Mouse (Mus musculus) testis, postnatal 10 days (tissue): ENCODE data around the gene Trmt44.
"Not testable (repeated sequence)": the region's sequence is repeated elsewhere in the genome, so short reads cannot be mapped to it uniquely, and the experiment has no call there.

ENCODE experiments used
- DNase-seq: peaks from one replicate; pipeline ENCODE4 v3.0.0; 2021; ENCODE audit warnings: low spot score

The Trmt44 gene

GRCm38 (mm10) chr5:35591497-35591896 is 16.6 kb upstream of the Trmt44 start:
- DNase-seq = no peak

DNA sequence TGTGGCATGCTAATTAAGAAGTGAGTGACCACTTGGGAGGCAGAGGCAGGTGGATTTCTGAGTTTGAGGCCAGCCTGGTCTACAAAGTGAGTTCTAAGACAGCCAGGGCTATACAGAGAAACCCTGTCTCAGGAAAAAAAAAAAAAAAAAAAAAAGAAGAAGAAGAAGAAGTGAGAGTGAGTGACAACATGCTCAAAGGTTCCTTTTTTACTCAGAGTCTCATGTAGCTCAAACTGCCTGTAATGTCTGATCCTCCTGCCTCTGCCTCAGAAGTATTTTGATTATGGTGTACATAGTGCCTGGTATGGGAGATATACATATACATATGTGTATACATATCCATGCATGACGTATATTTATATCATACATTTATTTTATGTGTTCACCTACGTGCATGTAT is 9.4 kb upstream of the Trmt44 start:
- DNase-seq = not testable (repeated sequence)

- DNase-seq = no peak
Observed at GRCm38 (mm10) chr5:35583221-35583783, 8.4 kb upstream of the Trmt44 start.

DNA sequence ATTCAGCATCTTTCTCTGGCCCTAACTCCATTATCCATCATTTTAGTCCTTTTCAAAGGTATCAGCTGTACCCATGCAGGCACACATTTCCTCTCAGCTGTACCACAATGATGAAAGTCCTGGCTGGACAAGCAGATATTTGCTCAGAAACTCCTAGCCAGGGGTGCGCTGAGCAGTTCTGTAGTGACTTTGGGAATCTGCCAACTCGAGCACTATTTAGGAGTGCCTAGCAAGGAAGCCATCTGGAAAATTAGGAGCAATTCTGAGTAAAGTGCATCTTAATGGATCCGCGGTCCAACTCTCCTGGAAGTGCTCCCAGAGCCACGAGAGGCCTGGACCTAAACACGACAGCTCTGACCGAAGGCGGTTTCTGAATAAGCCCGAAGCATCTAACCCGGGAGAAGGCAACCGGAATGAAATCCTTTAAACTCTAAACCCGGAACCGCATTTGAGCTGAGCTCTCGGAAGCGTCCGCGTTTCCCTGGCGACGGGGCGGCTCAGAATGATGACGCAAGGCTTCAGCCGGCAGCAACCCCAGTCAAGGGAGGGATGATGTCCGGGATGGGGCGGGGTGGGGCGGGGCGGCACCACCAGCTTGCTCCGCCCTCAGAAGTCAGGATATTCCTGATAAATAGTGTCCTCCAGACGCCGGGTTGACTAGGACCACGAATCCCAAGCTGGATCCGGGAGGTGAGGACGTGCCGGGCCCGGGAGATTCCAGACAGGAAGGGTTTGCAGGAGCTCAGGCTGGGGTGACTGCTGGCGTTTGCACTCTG is 7.8 kb upstream of the Trmt44 start, which contains the start of gene Acox3:
Acox3 (plus strand) TSS at position 596 of the 776 bp plus-strand sequence.
- DNase-seq = peak; percentile 97

DNA sequence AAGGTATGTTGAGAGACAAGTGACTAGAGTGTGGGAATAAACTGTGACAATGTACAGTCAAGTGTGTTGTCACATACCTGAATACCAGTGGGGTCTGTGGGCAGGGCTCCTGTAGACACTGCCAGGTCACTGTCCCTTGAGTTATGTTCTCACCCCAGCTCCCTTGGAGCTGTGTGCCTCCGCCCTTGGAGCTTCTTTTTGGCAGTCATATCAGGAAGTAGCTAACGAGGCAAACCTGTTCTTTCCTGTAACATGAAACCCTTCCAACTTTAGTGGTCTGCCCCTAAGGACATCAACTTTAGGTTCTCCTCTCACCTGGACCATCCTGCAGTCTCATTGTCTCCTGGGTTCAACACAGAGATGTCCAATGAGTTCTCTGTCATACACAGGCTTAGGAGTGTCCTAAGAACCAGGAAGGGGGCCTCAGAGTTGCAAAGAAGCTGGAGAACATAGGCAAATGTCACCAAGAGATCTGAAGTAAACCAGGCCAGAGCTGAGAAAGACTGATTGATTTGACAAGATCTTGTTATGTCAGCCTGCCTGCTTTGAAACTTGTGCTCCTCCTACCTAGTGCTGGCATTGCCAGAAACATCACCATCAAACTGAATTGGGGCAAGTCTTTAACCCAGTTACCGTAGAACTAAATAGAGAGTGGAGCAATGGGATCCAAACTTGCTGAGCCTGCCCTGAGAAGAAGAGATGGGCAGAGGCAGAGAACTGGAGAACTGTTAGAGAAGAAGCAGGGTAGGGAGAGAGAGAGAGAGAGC is 5.5 kb upstream of the Trmt44 start:
- no peak for DNase-seq

DNA sequence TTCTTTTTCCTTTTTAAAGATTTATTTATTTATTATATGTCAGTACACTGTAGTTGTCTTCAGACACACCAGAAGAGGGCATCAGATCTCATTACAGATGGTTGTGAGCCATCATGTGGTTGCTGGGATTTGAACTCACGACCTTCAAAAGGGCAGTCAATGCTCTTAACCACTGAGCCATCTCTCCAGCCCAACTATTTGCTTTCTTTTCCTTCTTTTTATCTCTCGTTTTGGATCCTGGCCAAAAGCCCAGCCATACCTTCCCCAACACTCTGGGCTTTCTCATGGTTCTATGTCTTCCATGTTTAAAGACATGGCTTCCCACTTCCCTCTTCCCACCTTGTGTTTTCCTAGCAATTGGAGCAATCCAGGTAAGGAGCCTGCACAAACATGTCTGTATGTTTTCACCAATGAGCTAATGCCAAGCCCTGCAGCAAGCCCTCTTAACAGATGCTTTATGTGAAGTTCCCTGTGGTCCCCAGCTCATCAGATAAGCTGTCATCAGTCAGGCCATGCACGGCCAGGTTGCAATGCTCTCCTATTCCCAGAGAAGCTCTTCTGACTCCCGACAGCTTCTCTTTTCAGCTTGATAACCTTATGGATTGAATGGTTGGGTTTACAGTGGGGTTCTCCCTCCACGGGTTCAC is 4.5 kb upstream of the Trmt44 start:
- DNase-seq = no peak

DNA sequence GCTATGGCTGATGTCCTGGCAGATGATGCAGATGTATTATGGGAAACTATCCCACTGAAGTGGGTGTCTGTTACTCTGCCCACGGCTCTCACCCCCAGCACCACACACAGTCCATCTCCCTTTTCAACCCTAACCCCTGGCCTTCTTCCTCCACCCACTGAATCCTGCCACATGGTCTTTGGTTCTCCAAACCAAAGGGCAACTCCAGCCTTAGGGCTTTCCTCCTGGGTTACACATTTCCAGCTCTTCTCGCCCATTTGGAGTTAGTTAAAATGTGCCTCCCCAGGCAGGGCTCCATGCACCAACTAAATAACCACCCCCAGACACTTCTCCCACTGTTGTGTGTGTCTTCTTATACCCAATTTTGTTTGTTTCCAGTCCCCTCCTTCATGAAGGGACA is 3.5 kb upstream of the Trmt44 start:
- no peak for DNase-seq

DNA sequence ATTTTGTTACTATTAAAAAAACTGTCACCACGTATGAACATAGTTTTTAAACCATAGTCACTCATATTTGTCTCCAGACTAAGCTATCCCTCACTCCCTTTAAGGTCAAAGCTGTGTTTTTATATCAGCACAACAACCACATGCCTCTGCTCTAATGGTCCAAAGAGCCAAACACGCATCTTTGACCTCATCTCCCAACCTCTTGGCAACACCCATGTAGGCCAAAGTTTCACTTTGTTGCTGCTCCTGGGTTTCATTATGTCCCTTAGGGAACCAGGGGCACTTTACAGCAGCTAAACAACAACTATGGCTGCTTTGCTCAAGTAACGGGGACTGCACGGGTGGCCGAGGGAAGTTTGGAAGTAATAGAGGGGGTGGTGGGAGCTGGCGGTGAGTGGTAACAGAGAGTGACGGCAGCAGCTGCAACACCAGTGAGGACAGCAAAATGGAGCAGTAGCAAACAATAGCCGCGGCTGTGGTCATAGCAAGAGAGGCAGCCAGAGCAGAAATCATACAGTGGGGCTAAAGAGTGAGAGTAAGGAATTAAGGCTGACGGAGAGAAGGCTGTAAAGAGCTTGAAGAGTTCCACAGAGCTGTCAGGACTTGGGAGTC is 1.6 kb upstream of the Trmt44 start:
- no peak for DNase-seq

DNA sequence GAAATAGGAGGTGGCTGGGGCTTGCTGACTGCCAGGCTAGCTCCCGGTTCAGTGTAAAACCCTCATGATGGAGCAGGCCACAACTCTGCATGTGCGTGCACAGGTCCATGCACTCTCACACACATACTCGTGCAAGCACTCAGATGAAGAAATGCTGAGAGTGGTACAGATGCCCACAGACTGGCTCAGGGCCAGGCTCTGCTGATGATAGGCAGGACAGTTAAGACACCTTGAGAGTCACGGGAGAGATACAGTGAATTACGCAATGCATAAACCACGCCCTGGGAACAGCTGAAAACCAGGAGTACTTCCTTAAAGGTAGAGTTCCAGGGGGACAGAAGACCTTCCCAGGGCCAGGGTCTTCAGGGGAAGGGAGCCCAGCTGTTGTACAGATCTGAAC is 3.3 kb downstream of the Trmt44 start:
- no peak for DNase-seq

DNA sequence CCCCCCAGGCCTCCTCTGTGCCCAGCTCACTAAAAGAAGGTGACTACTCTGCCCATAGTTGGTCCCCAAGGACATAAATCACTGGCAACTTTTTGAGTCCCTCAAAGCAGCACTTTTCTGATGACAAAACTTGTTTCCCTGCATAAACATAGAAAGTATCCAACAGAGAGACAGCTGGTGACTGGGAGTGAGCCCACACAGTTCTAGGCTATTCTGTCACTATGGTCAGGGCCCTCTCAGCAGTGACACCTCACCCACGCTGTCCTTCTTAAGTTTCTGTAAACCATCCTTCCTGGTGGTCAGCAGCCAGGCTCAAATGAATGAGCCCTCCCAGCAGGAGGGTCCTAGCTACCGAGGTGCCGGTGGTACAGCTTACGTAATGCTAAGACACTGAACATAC is 8.2 kb downstream of the Trmt44 start:
- DNase-seq = no peak

- no peak for DNase-seq
Observed at GRCm38 (mm10) chr5:35565217-35565616, 9.7 kb downstream of the Trmt44 start.

DNA sequence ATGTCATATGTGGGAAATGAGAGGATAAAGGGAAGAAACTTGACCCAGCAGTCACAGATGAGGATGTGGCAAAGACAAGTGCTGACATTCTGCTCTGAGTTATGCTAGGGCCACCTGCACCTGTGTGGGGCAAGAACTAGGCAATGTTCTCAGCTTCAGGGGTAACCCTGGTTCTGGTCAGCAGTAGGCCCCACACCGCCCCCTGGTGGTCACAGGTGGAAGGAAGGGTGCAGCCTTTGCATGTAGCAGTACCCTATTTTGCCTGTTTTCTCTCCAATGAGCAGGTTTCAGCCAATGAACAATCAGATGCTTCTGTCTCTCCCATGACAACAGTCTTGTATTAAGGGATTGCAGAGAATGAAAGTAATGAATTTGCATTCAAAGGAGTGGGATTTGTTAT is 11.4 kb downstream of the Trmt44 start:
- peak; percentile 93 for DNase-seq

- DNase-seq = no peak
Observed at GRCm38 (mm10) chr5:35562616-35563015, 12.3 kb downstream of the Trmt44 start.

- no peak for DNase-seq
Observed at GRCm38 (mm10) chr5:35559447-35559846, 15.4 kb downstream of the Trmt44 start.

- DNase-seq = no peak
Observed at GRCm38 (mm10) chr5:35557946-35558621, 16.8 kb downstream of the Trmt44 start.

- DNase-seq = no peak
Observed at GRCm38 (mm10) chr5:35556393-35556792, 18.5 kb downstream of the Trmt44 start.

DNA sequence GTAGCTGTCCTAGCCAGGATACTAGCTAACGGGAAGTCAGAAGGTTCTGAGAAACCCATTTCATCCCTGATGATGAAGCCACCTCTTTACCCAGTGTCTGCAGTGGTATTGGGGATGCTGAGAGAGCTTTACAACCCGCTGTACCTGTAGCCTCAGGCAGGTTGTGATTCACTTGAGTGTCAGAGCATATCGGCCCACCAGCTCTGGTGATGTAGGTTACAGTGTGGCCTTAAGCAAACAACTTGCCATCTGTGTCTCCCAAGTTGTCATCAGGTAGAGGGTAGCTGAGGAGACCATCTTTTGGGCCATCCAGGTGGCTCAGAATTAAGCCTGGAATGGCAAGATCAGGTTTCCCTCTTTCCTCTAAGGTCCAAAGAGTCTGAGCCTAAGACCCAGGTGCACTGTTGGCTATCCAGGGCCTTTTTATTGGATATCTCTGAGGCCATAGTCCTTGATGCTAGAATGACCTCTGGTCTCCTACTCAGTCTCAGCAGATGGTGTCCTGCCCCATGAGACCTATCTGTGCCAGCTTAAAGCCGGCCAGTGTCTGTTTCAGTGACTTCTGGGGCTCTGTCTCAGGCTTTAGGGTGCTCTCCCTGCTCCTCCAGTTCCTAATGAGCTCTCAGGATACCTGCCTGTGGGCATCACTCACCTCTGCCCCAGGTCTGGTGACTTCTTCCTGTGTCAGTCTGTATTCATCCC is 21.9 kb downstream of the Trmt44 start:
- DNase-seq = no peak

GRCm38 (mm10) chr5:35551855-35552837 is 22.7 kb downstream of the Trmt44 start:
- no peak for DNase-seq

DNA sequence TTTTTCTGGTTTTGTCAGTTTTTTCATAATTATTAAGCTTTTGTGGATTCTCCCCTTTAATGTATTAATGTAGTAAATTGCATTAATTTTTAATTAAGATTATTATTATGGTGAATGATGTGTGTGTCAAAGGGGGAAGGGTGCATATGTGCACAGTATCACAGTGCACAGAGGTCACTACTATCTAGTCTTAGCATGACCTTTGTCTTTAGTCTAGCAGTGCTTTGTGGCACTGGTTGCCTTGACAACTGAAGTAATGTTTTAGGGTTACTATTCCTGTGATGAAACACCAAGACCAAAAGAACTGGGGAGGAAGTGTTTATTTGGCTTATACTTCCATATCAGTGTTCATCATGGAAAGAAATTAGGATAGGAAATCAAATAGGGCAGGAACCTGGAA is 28.7 kb downstream of the Trmt44 start:
- no peak for DNase-seq
